Mouse (Mus musculus) heart, postnatal 0 days (tissue): Measurements from ENCODE around the gene Ick. TPM values are rescaled to one million over a fixed set of nuclear protein-coding genes. Genes with fewer than 3 reads are reported as not detected.
A peak's percentile ranks its signal among the peaks of the same experiment; 100 is the strongest.

ENCODE experiments used
- ATAC-seq: fragments of 200-750 bp; cut with Nextera tagmentation; 2 replicates; pipeline ENCODE4 v1.8.0; 2017; ENCODE audit warnings: low read depth, moderate number of reproducible peaks, moderate library complexity; ENCODE audit not compliant: insufficient read depth
- DNase-seq: peaks from one replicate; pipeline ENCODE4 v3.0.0-alpha.2; 2016; ENCODE audit warnings: low spot score
- H3K27ac ChIP-seq: fragments of 300-500 bp; sonication (generic); 2 replicates; pipeline ENCODE4 v1.5.1; 2014; ENCODE audit warnings: low read depth, mild to moderate bottlenecking
- H3K27me3 ChIP-seq: fragments of 300-500 bp; sonication (generic); 2 replicates; pipeline ENCODE4 v1.6.1; 2014; ENCODE audit warnings: low read length, mixed read lengths; ENCODE audit not compliant: control insufficient read depth, insufficient read depth
- H3K36me3 ChIP-seq: fragments of 300-500 bp; sonication (generic); replicated peaks from 2 replicates; pipeline ENCODE4 v1.6.1; 2014; ENCODE audit warnings: low read length, mixed read lengths; ENCODE audit not compliant: control insufficient read depth, insufficient read depth
- H3K4me1 ChIP-seq: fragments of 300-500 bp; sonication (generic); 2 replicates; pipeline ENCODE4 v1.6.1; 2014; ENCODE audit warnings: antibody characterized with exemption; ENCODE audit not compliant: control insufficient read depth, insufficient read depth
- H3K4me2 ChIP-seq: fragments of 300-500 bp; sonication (generic); 2 replicates; pipeline ENCODE4 v1.6.1; 2014; ENCODE audit warnings: low read depth, mild to moderate bottlenecking, low read length, moderate library complexity
- H3K4me3 ChIP-seq: fragments of 300-500 bp; sonication (generic); 2 replicates; pipeline ENCODE4 v1.5.1; 2014; ENCODE audit warnings: low read depth, low read length
- H3K9ac ChIP-seq: fragments of 300-500 bp; sonication (generic); replicated peaks from 2 replicates; pipeline ENCODE4 v1.6.1; 2014; ENCODE audit warnings: low read depth, low read length, mixed read lengths
- H3K9me3 ChIP-seq: fragments of 300-500 bp; sonication (generic); replicated peaks from 2 replicates; pipeline ENCODE4 v1.6.1; 2016; ENCODE audit warnings: low read length; ENCODE audit not compliant: control insufficient read depth
- CTCF ChIP-seq: IDR thresholded peaks from 2 replicates; pipeline ENCODE4 v1.5.1; 2016; ENCODE audit warnings: antibody characterized with exemption, control low read depth, low read depth
- EP300 ChIP-seq: IDR thresholded peaks from 2 replicates; pipeline ENCODE4 v1.6.1; 2016; ENCODE audit warnings: antibody characterized with exemption, low read depth
- WGBS: fragments of 180-500 bp; shearing (Covaris S2); extraction: QIAGEN DNeasy Blood & Tissue Kit; methylation state at CpG from one replicate; pipeline ENCODE4 v1.1.7; 2014; 5-methylcytosine and 5-hydroxymethylcytosine counted together
- polyA plus RNA-seq: library from polyadenylated mRNA; unstranded; fragments of >200 nt; fragmentation: Nextera tagmentation; extraction: Ambion mirVana; gene quantifications from 2 replicates; pipeline ENCODE4 v1.2.1, GENCODE M21; 2015
- total RNA-seq: library from RNA; depleted of rRNA; stranded (reverse); fragments of >200 nt; gene quantifications from 2 replicates; pipeline ENCODE4 v1.2.3, GENCODE M21; 2014; ENCODE audit warnings: low replicate concordance

Gene Ick
- total and polyA plus RNA-seq, 2 experiments from 2014 or later = 11.4 to 13.8 TPM

GRCm38 (mm10) chr9:78121358-78121757, 12.4 kb downstream of the Ick start:
- Histone ChIP-seq H3K9me3 (no peaks in the 10 kb centered on the region), H3K4me2 (peak overlapping the region; percentile 7; the same call in 1 of the 2 replicates), H3K27me3 (no peaks in the 10 kb centered on the region), H3K4me3 (no peak overlapping the region), H3K27ac (peak overlapping the region; percentile 82), H3K36me3 (peaks cover 6% of the 10 kb centered on the region), H3K9ac (no peak overlapping the region), H3K4me1 (peaks cover 36% of the 10 kb centered on the region)
- ATAC-seq = peak; percentile 44; the same call in 1 of the 2 replicates
- TF ChIP-seq EP300 (0 out of 2 replicates have a peak, but pooled peaks have one; percentile 29), CTCF (no peak)
- WGBS = 67% methylated on average over 8 of the region's 8 CpGs
- DNase-seq = peak; percentile 66

GRCm38 (mm10) chr9:78121985-78122384, 13.0 kb downstream of the Ick start:
- 47% methylated on average over 6 of the region's 6 CpGs for WGBS
- Histone ChIP-seq H3K4me2 (no peak overlapping the region), H3K27ac (peak overlapping the region; percentile 82), H3K4me3 (no peak overlapping the region), H3K9ac (no peak overlapping the region), H3K36me3 (peaks cover 6% of the 10 kb centered on the region), H3K9me3 (no peaks in the 10 kb centered on the region), H3K4me1 (peaks cover 36% of the 10 kb centered on the region), H3K27me3 (no peaks in the 10 kb centered on the region)
- TF ChIP-seq CTCF = no peak
- no peak for TF ChIP-seq EP300
- no peak for DNase-seq
- 0 out of 2 replicates have a peak, but pooled peaks have one; percentile 40 for ATAC-seq

- no peak for DNase-seq
These were observed 14.1 kb downstream of the Ick start for GRCm38 (mm10) chr9:78122939-78123712.

GRCm38 (mm10) chr9:78124297-78124696, 15.3 kb downstream of the Ick start:
- Histone ChIP-seq H3K9ac (no peak overlapping the region), H3K4me1 (peaks cover 36% of the 10 kb centered on the region), H3K9me3 (no peaks in the 10 kb centered on the region), H3K4me2 (no peak overlapping the region), H3K27ac (no peak overlapping the region), H3K4me3 (no peak overlapping the region), H3K36me3 (peaks cover 6% of the 10 kb centered on the region; the same call in 1 of the 2 replicates), H3K27me3 (no peaks in the 10 kb centered on the region)
- no peak for ATAC-seq
- DNase-seq = no peak
- TF ChIP-seq CTCF (no peak), EP300 (no peak)
- 87% methylated on average over 6 of the region's 6 CpGs for WGBS

More at GRCm38 (mm10) chr9:78122939-78123712, 14.1 kb downstream of the Ick start:
- Histone ChIP-seq H3K9ac (no peak overlapping the region), H3K4me1 (peaks cover 36% of the 10 kb centered on the region), H3K9me3 (no peaks in the 10 kb centered on the region), H3K36me3 (peaks cover 6% of the 10 kb centered on the region), H3K27ac (peak overlapping the region; percentile 82), H3K4me3 (no peak overlapping the region), H3K27me3 (no peaks in the 10 kb centered on the region), H3K4me2 (no peak overlapping the region)
- 60% methylated on average over 7 of the region's 7 CpGs for WGBS
- 0 out of 2 replicates have a peak, but pooled peaks have one; percentile 16 for ATAC-seq
- TF ChIP-seq CTCF (no peak), EP300 (no peak)

- peaks cover 31% of the 10 kb centered on the region for H3K4me1 ChIP-seq
- no peaks in the 10 kb centered on the region for H3K27me3 ChIP-seq
- no peak overlapping the region for H3K4me3 ChIP-seq
- no peak overlapping the region for H3K9ac ChIP-seq
- TF ChIP-seq CTCF (no peak), EP300 (no peak)
- no peak overlapping the region for H3K27ac ChIP-seq
- peaks cover 8% of the 10 kb centered on the region for H3K36me3 ChIP-seq
- H3K4me2 ChIP-seq = no peak overlapping the region
- ATAC-seq (no peak), DNase-seq (no peak)
- 73% methylated on average over 6 of the region's 6 CpGs for WGBS
- no peaks in the 10 kb centered on the region for H3K9me3 ChIP-seq
These were observed 17.0 kb downstream of the Ick start for GRCm38 (mm10) chr9:78126007-78126406.
